Mouse (Mus musculus): Measurements from ENCODE around the gene Angpt4. TPM values are rescaled to one million over a fixed set of nuclear protein-coding genes. Genes with fewer than 3 reads are reported as not detected.

The Angpt4 gene
- total and polyA plus RNA-seq, 3 experiments, result 0.04 TPM; not detected in 2

DNA sequence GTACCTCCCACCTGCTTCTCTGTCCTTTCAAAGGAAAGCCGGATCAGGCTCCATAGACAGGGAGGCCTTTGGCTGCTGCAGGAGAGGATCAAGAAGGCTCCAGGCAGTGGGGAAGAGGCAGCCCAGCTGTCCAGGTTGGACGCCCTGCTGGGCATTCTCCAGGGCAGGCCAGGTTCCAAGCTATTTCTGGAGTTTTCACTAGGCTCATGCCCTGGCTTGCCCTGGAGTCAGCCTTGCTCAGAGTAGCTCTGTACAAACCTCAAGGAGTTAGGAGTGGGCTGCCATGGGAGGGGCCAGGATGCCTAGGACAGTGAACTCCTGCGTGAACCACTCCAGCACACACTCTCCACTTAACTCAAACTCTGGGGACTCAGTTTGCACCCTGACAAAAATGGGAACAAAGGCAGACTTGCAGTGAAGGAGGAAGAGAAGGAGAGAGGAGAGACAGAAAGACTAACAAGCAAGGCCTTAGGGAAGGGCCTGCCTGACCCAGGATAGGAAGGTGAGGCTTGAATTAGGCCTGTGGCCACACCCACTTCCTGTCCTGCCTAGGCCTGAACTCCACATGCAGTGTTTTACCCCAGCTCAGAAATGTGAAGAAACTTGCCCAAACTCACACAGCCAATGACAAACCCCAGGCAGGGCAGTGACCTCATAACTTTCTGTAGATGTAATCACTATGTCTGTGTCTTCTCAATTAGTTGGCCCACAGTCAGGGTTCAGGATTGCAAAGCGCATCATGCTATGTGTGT lies 66.9 kb downstream of the Angpt4 start:
- H3K9me3 ChIP-seq (replicated peaks; ENCODE audit: low read length), result no peaks in the 10 kb centered on the region
- peak overlapping the region; percentile 57 for H3K4me2 ChIP-seq (ENCODE audit: insufficient read depth, low read depth, poor library complexity, severe bottlenecking)
- peak overlapping the region in 1 of 3 experiments; percentile 10 for H3K4me3 ChIP-seq (replicated peaks in 1 of 3; ENCODE audit: low read depth in 2 of 3, low read length in 2 of 3, poor library complexity in 1 of 3)
- dilution Hi-C loops (cut with MboI; ENCODE audit: extremely low pct_ligation_motif_present, extremely low pct_unique_long_range_greater_than_20kb, low sequenced_read_pairs) (no loop called here), in situ Hi-C loops (cut with MboI; ENCODE audit: low pct_ligation_motif_present, low pct_unique_long_range_greater_than_20kb, low sequenced_read_pairs) (loop anchor here (5.0 kb wide), 1 partner anchor 36 kb away; no protein-coding TSS in a partner anchor)
- peak overlapping the region; percentile 67 for H3K27ac ChIP-seq (ENCODE audit: insufficient read depth, low read depth)
- H3K27me3 ChIP-seq (replicated peaks), result peaks cover 2% of the 10 kb centered on the region
- peak overlapping the region; percentile 46; the same call in 1 of the 2 replicates for H3K9ac ChIP-seq (ENCODE audit: insufficient read depth, low read depth)
- TF ChIP-seq USF2 (conservative IDR thresholded peaks at IDR 0.05; ENCODE audit: low read depth, low read length) (no peak), ELF1 (IDR thresholded peaks at IDR 0.05; ENCODE audit: low read depth, low read length) (peak; percentile 54; the same call in 1 of the 2 replicates)
- DNase-seq (ENCODE audit: extremely low read depth), result peak; percentile 39
- H3K4me1 ChIP-seq (ENCODE audit: control insufficient read depth in 1 of 2, insufficient read depth in 2 of 2), result peaks cover 30 to 62% of the 10 kb centered on the region in 2 experiments
- no peaks in the 10 kb centered on the region; the same call in 1 of the 2 replicates for H3K79me2 ChIP-seq (replicated peaks; ENCODE audit: control insufficient read depth, extremely low read depth, insufficient read depth, poor library complexity, severe bottlenecking)
- peaks cover 2 to 24% of the 10 kb centered on the region in 2 experiments for H3K36me3 ChIP-seq (replicated peaks in 1 of 2; ENCODE audit: control insufficient read depth in 1 of 2, insufficient read depth in 1 of 2, low read length in 1 of 2)

DNA sequence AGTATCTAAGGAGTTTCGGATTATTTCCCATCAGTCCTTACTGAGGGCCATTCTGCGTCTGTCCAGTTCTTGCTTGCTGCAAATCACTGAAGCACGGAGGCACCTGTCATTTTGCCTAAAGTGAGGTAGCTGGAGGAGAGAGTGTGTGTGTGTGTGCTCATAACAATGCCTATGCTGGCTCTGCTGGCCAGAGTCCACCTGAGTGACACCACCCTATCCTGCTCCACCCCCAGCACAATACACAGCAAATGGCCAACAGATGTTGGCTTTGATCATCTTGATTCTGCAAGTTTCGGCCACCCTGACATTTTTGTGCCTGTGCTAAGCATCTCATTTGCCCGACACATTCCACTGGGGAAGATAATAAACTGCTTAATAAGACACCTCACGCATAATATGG lies 67.5 kb downstream of the Angpt4 start:
- 0 out of 2 replicates have a peak, but pooled peaks have one; percentile 18 for TF ChIP-seq IRF4 (IDR thresholded peaks at IDR 0.05; ENCODE audit: low read depth, low read length)
- TF ChIP-seq MEF2A (IDR thresholded peaks at IDR 0.05; ENCODE audit: borderline replicate concordance, low read depth, low read length), result no peak
- no peak for TF ChIP-seq ZC3H11A (IDR thresholded peaks at IDR 0.05; ENCODE audit: low read depth, low read length)
- no peak for TF ChIP-seq USF2 (conservative IDR thresholded peaks at IDR 0.05; ENCODE audit: low read depth, low read length)
- no peak for TF ChIP-seq MAX (IDR thresholded peaks at IDR 0.05; ENCODE audit: low read length)
- TF ChIP-seq SIN3A (IDR thresholded peaks at IDR 0.05; ENCODE audit: low read length), result peak; percentile 58; the same call in 1 of the 2 replicates
- no peak for TF ChIP-seq JUND (conservative IDR thresholded peaks at IDR 0.05; ENCODE audit: low read depth, low read length)
- TF ChIP-seq GABPA (IDR thresholded peaks at IDR 0.05; ENCODE audit: insufficient replicate concordance, low read depth, low read length), result no peak
- TF ChIP-seq MAFK (IDR thresholded peaks at IDR 0.05; ENCODE audit: insufficient replicate concordance, low read length), result no peak
- no peak for TF ChIP-seq POLR2A (IDR thresholded peaks at IDR 0.05; ENCODE audit: low read depth, low read length)
- no peak for TF ChIP-seq RAD21 (IDR thresholded peaks at IDR 0.05; ENCODE audit: low read depth, low read length)
- no peak for TF ChIP-seq PAX5 (IDR thresholded peaks at IDR 0.05; ENCODE audit: low read length)
- TF ChIP-seq TBP (conservative IDR thresholded peaks at IDR 0.05; ENCODE audit: low read depth, low read length), result no peak
- TF ChIP-seq MYC (IDR thresholded peaks at IDR 0.05; ENCODE audit: low read depth, low read length), result no peak
- no peak for TF ChIP-seq E2F4 (IDR thresholded peaks at IDR 0.05; ENCODE audit: insufficient replicate concordance, low read depth, low read length)
- no peak for TF ChIP-seq HCFC1 (IDR thresholded peaks at IDR 0.05; ENCODE audit: low read depth, low read length)
- TF ChIP-seq CHD1 (IDR thresholded peaks at IDR 0.05; ENCODE audit: low read depth, low read length), result no peak
- 0 out of 2 replicates have a peak, but pooled peaks have one; percentile 12 for TF ChIP-seq BHLHE40 (IDR thresholded peaks at IDR 0.05; ENCODE audit: low read depth, low read length)
- TF ChIP-seq CTCF (conservative IDR thresholded peaks at IDR 0.05 in 1 of 2, IDR thresholded peaks at IDR 0.05 in 1 of 2; ENCODE audit: low read depth in 2 of 2, low read length in 2 of 2), result no peak
- DNase-seq (ENCODE audit: extremely low read depth), result no peak
- Histone ChIP-seq H3K4me1 (ENCODE audit: control insufficient read depth in 1 of 2, insufficient read depth in 2 of 2) (peaks cover 27 to 56% of the 10 kb centered on the region in 2 experiments), H3K9ac (ENCODE audit: insufficient read depth, low read depth) (no peak overlapping the region), H3K4me3 (replicated peaks in 1 of 3; ENCODE audit: low read depth in 2 of 3, low read length in 2 of 3, poor library complexity in 1 of 3) (peak overlapping the region in 2 of 3 experiments; percentile 25 to 91), H3K79me2 (replicated peaks; ENCODE audit: control insufficient read depth, extremely low read depth, insufficient read depth, poor library complexity, severe bottlenecking) (no peaks in the 10 kb centered on the region; the same call in 1 of the 2 replicates), H3K9me3 (replicated peaks; ENCODE audit: low read length) (no peaks in the 10 kb centered on the region), H3K27me3 (replicated peaks) (peaks cover 2% of the 10 kb centered on the region), H3K4me2 (ENCODE audit: insufficient read depth, low read depth, poor library complexity, severe bottlenecking) (peak overlapping the region; percentile 57), H3K36me3 (replicated peaks in 1 of 2; ENCODE audit: control insufficient read depth in 1 of 2, insufficient read depth in 1 of 2, low read length in 1 of 2) (peaks cover 2 to 24% of the 10 kb centered on the region in 2 experiments), H3K27ac (ENCODE audit: insufficient read depth, low read depth) (peak overlapping the region; percentile 67)
- in situ Hi-C loops (cut with MboI; ENCODE audit: low pct_ligation_motif_present, low pct_unique_long_range_greater_than_20kb, low sequenced_read_pairs), result loop anchor here (5.0 kb wide), 1 partner anchor 36 kb away; no protein-coding TSS in a partner anchor
- dilution Hi-C loops (cut with MboI; ENCODE audit: extremely low pct_ligation_motif_present, extremely low pct_unique_long_range_greater_than_20kb, low sequenced_read_pairs), result no loop called here
